Mouse (Mus musculus) neural tube, embryonic 14.5 days (tissue): ENCODE data around the gene Myrfl. TPM values are rescaled to one million over a fixed set of nuclear protein-coding genes. Genes with fewer than 3 reads are reported as not detected.

Experiments
- ATAC-seq: fragments of 200-750 bp; cut with Nextera tagmentation; 2 replicates; pipeline ENCODE4 v1.8.0; 2017; ENCODE audit warnings: low read depth, mild to moderate bottlenecking, moderate TSS enrichment, moderate library complexity
- H3K27ac ChIP-seq: fragments of 300-500 bp; sonication (generic); 2 replicates; pipeline ENCODE4 v1.5.1; 2014; ENCODE audit warnings: low read depth, mild to moderate bottlenecking, control low read depth, low read length, moderate library complexity, mixed read lengths
- H3K27me3 ChIP-seq: fragments of 300-500 bp; sonication (generic); 2 replicates; pipeline ENCODE4 v1.6.1; 2014; ENCODE audit warnings: low read length; ENCODE audit not compliant: control insufficient read depth, insufficient read depth
- H3K36me3 ChIP-seq: fragments of 300-500 bp; sonication (generic); 2 replicates; pipeline ENCODE4 v1.6.1; 2014; ENCODE audit warnings: low read length, mixed read lengths; ENCODE audit not compliant: control insufficient read depth, insufficient read depth
- H3K4me1 ChIP-seq: fragments of 300-500 bp; sonication (generic); 2 replicates; pipeline ENCODE4 v1.6.1; 2014; ENCODE audit warnings: low read length; ENCODE audit not compliant: control insufficient read depth, insufficient read depth
- H3K4me2 ChIP-seq: fragments of 300-500 bp; sonication (generic); 2 replicates; pipeline ENCODE4 v1.6.1; 2014; ENCODE audit warnings: mild to moderate bottlenecking, low read depth, low read length, control low read depth
- H3K4me3 ChIP-seq: fragments of 300-500 bp; sonication (generic); 2 replicates; pipeline ENCODE4 v1.5.1; 2014; ENCODE audit warnings: low read depth, low read length, control low read depth, mixed read lengths
- H3K9ac ChIP-seq: fragments of 300-500 bp; sonication (generic); replicated peaks from 2 replicates; pipeline ENCODE4 v1.6.1; 2014; ENCODE audit warnings: low read depth, mild to moderate bottlenecking, control low read depth, low read length, mixed read lengths
- H3K9me3 ChIP-seq: fragments of 300-500 bp; sonication (generic); 2 replicates; pipeline ENCODE4 v1.6.1; 2016; ENCODE audit warnings: low read length; ENCODE audit not compliant: control insufficient read depth
- WGBS: fragments of 180-500 bp; shearing (Covaris S2); extraction: QIAGEN DNeasy Blood & Tissue Kit; methylation state at CpG from one replicate; pipeline ENCODE4 v1.1.7; 2014; 5-methylcytosine and 5-hydroxymethylcytosine counted together
- polyA plus RNA-seq: library from polyadenylated mRNA; unstranded; fragments of >200 nt; fragmentation: Nextera tagmentation; extraction: Ambion mirVana; gene quantifications from 2 replicates; pipeline ENCODE4 v1.2.1, GENCODE M21; 2014

Gene Myrfl
- polyA plus RNA-seq, 1 experiment from 2014 or later = 0.20 TPM

- H3K27me3 ChIP-seq = no peaks in the 10 kb centered on the region
- peaks cover 2% of the 10 kb centered on the region; the same call in 1 of the 2 replicates for H3K4me1 ChIP-seq
- no peaks in the 10 kb centered on the region for H3K36me3 ChIP-seq
- peak overlapping the region; percentile 39; the same call in 1 of the 2 replicates for H3K27ac ChIP-seq
- H3K4me2 ChIP-seq = 0 out of 2 replicates have a peak overlapping the region, but pooled peaks have one; percentile 6
- no peak overlapping the region for H3K4me3 ChIP-seq
- no peaks in the 10 kb centered on the region for H3K9me3 ChIP-seq
- 67% methylated on average over 14 of the region's 14 CpGs for WGBS
- ATAC-seq = 0 out of 2 replicates have a peak, but pooled peaks have one; percentile 21
- H3K9ac ChIP-seq = no peak overlapping the region; the same call in 1 of the 2 replicates
Measured at GRCm38 (mm10) chr10:116760561-116760960, 136.2 kb downstream of the Myrfl start.

GRCm38 (mm10) chr10:116759816-116760215 lies 136.9 kb downstream of the Myrfl start:
- Histone ChIP-seq H3K27ac (no peak overlapping the region), H3K4me1 (peaks cover 2% of the 10 kb centered on the region; the same call in 1 of the 2 replicates), H3K9me3 (no peaks in the 10 kb centered on the region), H3K27me3 (no peaks in the 10 kb centered on the region), H3K9ac (no peak overlapping the region), H3K4me2 (no peak overlapping the region), H3K4me3 (no peak overlapping the region), H3K36me3 (no peaks in the 10 kb centered on the region)
- 93% methylated on average over 4 of the region's 4 CpGs for WGBS
- ATAC-seq = no peak

- no peaks in the 10 kb centered on the region for H3K36me3 ChIP-seq
- H3K4me1 ChIP-seq = no peaks in the 10 kb centered on the region; the same call in 1 of the 2 replicates
- no peak overlapping the region for H3K9ac ChIP-seq
- no peaks in the 10 kb centered on the region for H3K27me3 ChIP-seq
- no peak overlapping the region for H3K4me3 ChIP-seq
- H3K27ac ChIP-seq = no peak overlapping the region
- no peaks in the 10 kb centered on the region for H3K9me3 ChIP-seq
- no peak overlapping the region for H3K4me2 ChIP-seq
- no peak for ATAC-seq
- WGBS = 54% methylated on average over 10 of the region's 10 CpGs
Measured at GRCm38 (mm10) chr10:116755881-116756581, 140.7 kb downstream of the Myrfl start.

GRCm38 (mm10) chr10:116754940-116755339 lies 141.8 kb downstream of the Myrfl start:
- Histone ChIP-seq H3K4me1 (no peaks in the 10 kb centered on the region), H3K9ac (no peak overlapping the region), H3K9me3 (no peaks in the 10 kb centered on the region), H3K4me2 (no peak overlapping the region), H3K4me3 (no peak overlapping the region), H3K27me3 (no peaks in the 10 kb centered on the region), H3K36me3 (no peaks in the 10 kb centered on the region), H3K27ac (no peak overlapping the region)
- 87% methylated on average over 11 of the region's 11 CpGs for WGBS
- no peak for ATAC-seq

GRCm38 (mm10) chr10:116750895-116751294 lies 145.8 kb downstream of the Myrfl start:
- no peak overlapping the region for H3K9ac ChIP-seq
- no peaks in the 10 kb centered on the region for H3K36me3 ChIP-seq
- H3K4me2 ChIP-seq = no peak overlapping the region
- no peak overlapping the region for H3K27ac ChIP-seq
- no peaks in the 10 kb centered on the region for H3K27me3 ChIP-seq
- no peaks in the 10 kb centered on the region for H3K4me1 ChIP-seq
- H3K9me3 ChIP-seq = no peaks in the 10 kb centered on the region
- 89% methylated on average over 14 of the region's 14 CpGs for WGBS
- ATAC-seq = no peak
- H3K4me3 ChIP-seq = no peak overlapping the region

GRCm38 (mm10) chr10:116750062-116750461 lies 146.7 kb downstream of the Myrfl start:
- no peaks in the 10 kb centered on the region for H3K36me3 ChIP-seq
- WGBS = 81% methylated on average over 6 of the region's 6 CpGs
- no peak for ATAC-seq

GRCm38 (mm10) chr10:116748681-116749080 lies 148.0 kb downstream of the Myrfl start:
- no peak overlapping the region for H3K9ac ChIP-seq
- WGBS = 68% methylated on average over 4 of the region's 4 CpGs
- H3K36me3 ChIP-seq = no peaks in the 10 kb centered on the region
- no peaks in the 10 kb centered on the region for H3K27me3 ChIP-seq
- no peak for ATAC-seq
- no peaks in the 10 kb centered on the region for H3K4me1 ChIP-seq
- no peak overlapping the region for H3K4me3 ChIP-seq
- H3K27ac ChIP-seq = no peak overlapping the region
- H3K9me3 ChIP-seq = no peaks in the 10 kb centered on the region
- H3K4me2 ChIP-seq = no peak overlapping the region

More at GRCm38 (mm10) chr10:116750062-116750461, 146.7 kb downstream of the Myrfl start:
- Histone ChIP-seq H3K27ac (no peak overlapping the region), H3K27me3 (no peaks in the 10 kb centered on the region), H3K9ac (no peak overlapping the region), H3K4me2 (no peak overlapping the region), H3K4me3 (no peak overlapping the region), H3K4me1 (no peaks in the 10 kb centered on the region), H3K9me3 (no peaks in the 10 kb centered on the region)

- 53% methylated on average over 10 of the region's 10 CpGs for WGBS
- no peak for ATAC-seq
Measured at GRCm38 (mm10) chr10:116746281-116747011, 150.3 kb downstream of the Myrfl start.

GRCm38 (mm10) chr10:116742696-116743095 lies 154.0 kb downstream of the Myrfl start:
- no peak for ATAC-seq
- Histone ChIP-seq H3K27ac (no peak overlapping the region), H3K4me2 (no peak overlapping the region), H3K36me3 (no peaks in the 10 kb centered on the region), H3K4me1 (no peaks in the 10 kb centered on the region), H3K27me3 (no peaks in the 10 kb centered on the region), H3K9me3 (no peaks in the 10 kb centered on the region), H3K4me3 (no peak overlapping the region), H3K9ac (no peak overlapping the region)
- 89% methylated on average over 2 of the region's 2 CpGs for WGBS

More at GRCm38 (mm10) chr10:116746281-116747011, 150.3 kb downstream of the Myrfl start:
- H3K9ac ChIP-seq = no peak overlapping the region
- H3K27ac ChIP-seq = no peak overlapping the region
- no peak overlapping the region for H3K4me2 ChIP-seq
- no peaks in the 10 kb centered on the region for H3K27me3 ChIP-seq
- H3K9me3 ChIP-seq = no peaks in the 10 kb centered on the region
- H3K36me3 ChIP-seq = no peaks in the 10 kb centered on the region
- H3K4me3 ChIP-seq = no peak overlapping the region
- no peaks in the 10 kb centered on the region for H3K4me1 ChIP-seq
